Mouse (Mus musculus) ES-E14 (cell line): ENCODE measurements around the gene P2rx3. TPM values are rescaled to one million over a fixed set of nuclear protein-coding genes. Genes with fewer than 3 reads are reported as not detected.

ENCODE experiments used
- DNase-seq: peaks from one replicate; pipeline ENCODE4 v3.0.0-alpha.2; 2013; ENCODE audit warnings: low read depth, low spot score
- H3K27ac ChIP-seq: 2 replicates; pipeline ENCODE4 v1.5.1; 2012; ENCODE audit warnings: low read depth, mild to moderate bottlenecking, low read length, moderate library complexity, mixed read lengths; ENCODE audit not compliant: poor library complexity, insufficient read depth, severe bottlenecking
- H3K36me3 ChIP-seq: 2 replicates; pipeline ENCODE4 v1.6.1; 2012; ENCODE audit warnings: mild to moderate bottlenecking, low read length, moderate library complexity, mixed read lengths; ENCODE audit not compliant: control insufficient read depth, poor library complexity, insufficient read depth, severe bottlenecking
- H3K4me1 ChIP-seq, 2 experiments: fragments of 150-350 bp in 1 of 2; sonication (generic) in 1 of 2; 2 replicates each; pipeline ENCODE4 v1.6.1; 2012; ENCODE audit warnings: low read length in 2 of 2, mild to moderate bottlenecking in 1 of 2, mixed read lengths in 1 of 2; ENCODE audit not compliant: control insufficient read depth in 2 of 2, insufficient read depth in 2 of 2, poor library complexity in 1 of 2
- H3K4me3 ChIP-seq, 2 experiments: fragments of 150-350 bp in 1 of 2; sonication (generic) in 1 of 2; 2 replicates each; pipeline ENCODE4 v1.5.1; 2012; ENCODE audit warnings: low read length in 2 of 2, low read depth in 1 of 2, mild to moderate bottlenecking in 1 of 2, mixed read lengths in 1 of 2; ENCODE audit not compliant: insufficient read depth in 1 of 2, poor library complexity in 1 of 2, severe bottlenecking in 1 of 2
- H3K9ac ChIP-seq: 2 replicates; pipeline ENCODE4 v1.6.1; 2012; ENCODE audit warnings: low read depth, mild to moderate bottlenecking, low read length, mixed read lengths; ENCODE audit not compliant: poor library complexity, insufficient read depth, severe bottlenecking
- H3K9me3 ChIP-seq: fragments of 150-350 bp; sonication (generic); 2 replicates; pipeline ENCODE4 v1.6.1; 2012; ENCODE audit warnings: low read depth, mild to moderate bottlenecking, low read length; ENCODE audit not compliant: control insufficient read depth, insufficient read depth
- CHD2 ChIP-seq: IDR thresholded peaks from 2 replicates; pipeline ENCODE4 v1.6.1; 2014; ENCODE audit warnings: mild to moderate bottlenecking, low read depth, low read length, inconsistent platforms
- HCFC1 ChIP-seq: IDR thresholded peaks from 2 replicates; pipeline ENCODE4 v1.6.1; 2012; ENCODE audit warnings: low read length, inconsistent platforms, borderline replicate concordance; ENCODE audit not compliant: insufficient read depth
- MAFK ChIP-seq: IDR thresholded peaks from 2 replicates; pipeline ENCODE4 v1.6.1; 2014; ENCODE audit warnings: mild to moderate bottlenecking, low read depth, low read length, inconsistent platforms; ENCODE audit not compliant: insufficient read depth
- ZC3H11A ChIP-seq: IDR thresholded peaks from 2 replicates; pipeline ENCODE4 v1.6.1; 2012; ENCODE audit warnings: low read depth, mild to moderate bottlenecking, inconsistent platforms, low read length, borderline replicate concordance
- ZNF384 ChIP-seq: IDR thresholded peaks from 2 replicates; pipeline ENCODE4 v1.6.1; 2012; ENCODE audit warnings: low read depth, low read length, inconsistent platforms
- in situ Hi-C, 2 experiments: fragments of 600-800 bp; cut with MboI; formaldehyde crosslinking; loops; one replicate each; pipeline ENCODE4 v1.15.1; 2025; ENCODE audit warnings: low sequenced_read_pairs in 2 of 2, inconsistent platforms in 1 of 2; ENCODE audit not compliant: unreplicated experiment in 2 of 2
- total RNA-seq: library from RNA; depleted of rRNA; stranded (reverse); fragments of 300-350 nt; gene quantifications from 2 replicates; pipeline ENCODE4 v1.2.3, GENCODE M21; 2012

P2rx3 gene
- total RNA-seq, 1 experiment, result 4.6 TPM

GRCm38 (mm10) chr2:85006600-85006999, 30.7 kb downstream of the P2rx3 start:
- no peaks in the 10 kb centered on the region for H3K36me3 ChIP-seq
- no peak overlapping the region for H3K4me3 ChIP-seq
- H3K9ac ChIP-seq, result no peak overlapping the region
- no peak for TF ChIP-seq CHD2
- TF ChIP-seq MAFK, result no peak
- no peak for TF ChIP-seq ZNF384
- TF ChIP-seq HCFC1, result no peak
- no peak for TF ChIP-seq ZC3H11A
- no peaks in the 10 kb centered on the region; a peak in 1 of 4 replicates for H3K4me1 ChIP-seq
- in situ Hi-C loops, result no loop called here
- no peak for DNase-seq
- H3K9me3 ChIP-seq, result no peaks in the 10 kb centered on the region
- H3K27ac ChIP-seq, result no peak overlapping the region

- no peak overlapping the region for H3K4me3 ChIP-seq
- in situ Hi-C loops, result no loop called here
- no peaks in the 10 kb centered on the region for H3K36me3 ChIP-seq
- no peak overlapping the region for H3K27ac ChIP-seq
- H3K9me3 ChIP-seq, result no peaks in the 10 kb centered on the region
- no peak overlapping the region for H3K9ac ChIP-seq
- no peaks in the 10 kb centered on the region; a peak in 1 of 4 replicates for H3K4me1 ChIP-seq
- TF ChIP-seq ZNF384 (no peak), MAFK (no peak), CHD2 (no peak), HCFC1 (no peak), ZC3H11A (no peak)
- DNase-seq, result no peak
These were observed 32.9 kb downstream of the P2rx3 start for GRCm38 (mm10) chr2:85004341-85004740.

GRCm38 (mm10) chr2:85002575-85002974, 34.7 kb downstream of the P2rx3 start:
- in situ Hi-C loops, result no loop called here
- Histone ChIP-seq H3K4me3 (no peak overlapping the region), H3K27ac (no peak overlapping the region), H3K9me3 (no peaks in the 10 kb centered on the region), H3K36me3 (no peaks in the 10 kb centered on the region), H3K9ac (no peak overlapping the region), H3K4me1 (no peaks in the 10 kb centered on the region; a peak in 1 of 4 replicates)
- TF ChIP-seq ZC3H11A (no peak), MAFK (peak; percentile 69)
- DNase-seq, result peak; percentile 11

- no peaks in the 10 kb centered on the region; a peak in 1 of 4 replicates for H3K4me1 ChIP-seq
- no peak overlapping the region for H3K9ac ChIP-seq
- no peak overlapping the region for H3K4me3 ChIP-seq
- no peak overlapping the region for H3K27ac ChIP-seq
- TF ChIP-seq ZNF384 (no peak), CHD2 (no peak), HCFC1 (no peak), MAFK (no peak), ZC3H11A (no peak)
- DNase-seq, result no peak
- no peaks in the 10 kb centered on the region for H3K36me3 ChIP-seq
- in situ Hi-C loops, result no loop called here
- no peaks in the 10 kb centered on the region for H3K9me3 ChIP-seq
These were observed 35.8 kb downstream of the P2rx3 start for GRCm38 (mm10) chr2:85001497-85001896.
